Mouse (Mus musculus): ENCODE measurements around the gene Ssbp4.

GRCm38 (mm10) chr8:70593173-70593572, 15.5 kb downstream of the Ssbp4 start:
- TF ChIP-seq POLR2A (IDR thresholded peaks at IDR 0.05; ENCODE audit: control insufficient read depth, extremely low read depth, insufficient read depth, low read length, poor library complexity) (no peak), CTCF (IDR thresholded peaks at IDR 0.05; ENCODE audit: borderline replicate concordance, control insufficient read depth, extremely low read depth, insufficient read depth, low read length, poor library complexity) (no peak)
